13 mouse cellular contexts compared by ENCODE assay signal in genomic region chr12:56440068-56440847, GRCm38 (mm10).
DNase-seq lines count a peak whose midpoint lies in the region; ATAC-seq and TF ChIP-seq lines count a peak whose summit lies in the region.
"Had no signal": no experiment of that assay in that cellular context is flagged by ENCODE, and none has a peak within 500 bp of the region (broad histone marks: within the 10 kb centered on the region; RNA-seq: fewer than 3 reads in every experiment).

No protein-coding gene starts in this region.

- in situ Hi-C loops in CH12.LX (cut with MboI; ENCODE audit: low pct_ligation_motif_present, low pct_unique_long_range_greater_than_20kb, low sequenced_read_pairs): no loop called here

- no peak for TF ChIP-seq EP300 in CH12.LX (IDR thresholded peaks at IDR 0.05; ENCODE audit: low read length)

- H3K4me2 ChIP-seq in lung, embryonic 15.5 days: no peak overlapping the region
- peak overlapping the region; percentile 27; the same call in 1 of the 2 replicates for H3K4me2 ChIP-seq in CH12.LX (ENCODE audit: insufficient read depth, low read depth, poor library complexity, severe bottlenecking)
- H3K4me2 ChIP-seq: kidney, embryonic 15.5 days; stomach, embryonic 15.5 days had no signal

- no peak for TF ChIP-seq CTCF in CH12.LX (conservative IDR thresholded peaks at IDR 0.05 in 1 of 2, IDR thresholded peaks at IDR 0.05 in 1 of 2; ENCODE audit: low read depth in 2 of 2, low read length in 2 of 2)

- no peak for DNase-seq in lung, postnatal 36 days
- no peak for DNase-seq in CH12.LX (ENCODE audit: extremely low read depth)
- peak; percentile 21 for DNase-seq in embryonic facial prominence, embryonic 10.5 days (ENCODE audit: low spot score)
- no peak for DNase-seq in yolk sac, embryonic 10.5 days (ENCODE audit: low spot score)
- DNase-seq in cerebellum, adult 9-10 months: no peak
- DNase-seq in layer of hippocampus, adult 18-20 months (ENCODE audit: low spot score in 2 of 2): no peak
- DNase-seq: adrenal gland, postnatal 36 days; heart, adult 11 months had no signal

- H3K4me3 ChIP-seq in lung, embryonic 15.5 days: no peak overlapping the region
- no peak overlapping the region for H3K4me3 ChIP-seq in CH12.LX (replicated peaks in 1 of 3; ENCODE audit: low read depth in 2 of 3, low read length in 2 of 3, poor library complexity in 1 of 3)
- no peak overlapping the region for H3K4me3 ChIP-seq in embryonic facial prominence, embryonic 10.5 days
- H3K4me3 ChIP-seq: kidney, embryonic 15.5 days; stomach, embryonic 15.5 days had no signal

- TF ChIP-seq POLR2A in CH12.LX (IDR thresholded peaks at IDR 0.05; ENCODE audit: low read depth, low read length): no peak

- no peaks in the 10 kb centered on the region for H3K27me3 ChIP-seq in lung, embryonic 15.5 days
- no peaks in the 10 kb centered on the region for H3K27me3 ChIP-seq in CH12.LX (replicated peaks)
- peaks cover 33% of the 10 kb centered on the region for H3K27me3 ChIP-seq in embryonic facial prominence, embryonic 10.5 days (replicated peaks; ENCODE audit: low read depth, poor library complexity, severe bottlenecking)
- H3K27me3 ChIP-seq: kidney, embryonic 15.5 days; stomach, embryonic 15.5 days had no signal

- ATAC-seq in lung, embryonic 15.5 days (ENCODE audit: borderline replicate concordance, extremely low read depth, low FRiP score, low TSS enrichment): no peak
- peak; percentile 96 for ATAC-seq in megakaryocyte progenitor cell, adult 5-6 weeks (replicated peaks; ENCODE audit: poor library complexity)
- ATAC-seq: lung, postnatal 0 days had no signal

- H3K4me1 ChIP-seq in lung, embryonic 15.5 days: no peaks in the 10 kb centered on the region
- no peaks in the 10 kb centered on the region for H3K4me1 ChIP-seq in CH12.LX (ENCODE audit: control insufficient read depth in 1 of 2, insufficient read depth in 2 of 2)
- peaks cover 9% of the 10 kb centered on the region for H3K4me1 ChIP-seq in embryonic facial prominence, embryonic 10.5 days
- H3K4me1 ChIP-seq: kidney, embryonic 15.5 days; stomach, embryonic 15.5 days had no signal

- H3K9ac ChIP-seq in lung, embryonic 15.5 days: no peak overlapping the region
- no peak overlapping the region for H3K9ac ChIP-seq in CH12.LX (ENCODE audit: insufficient read depth, low read depth)
- H3K9ac ChIP-seq: kidney, embryonic 15.5 days; stomach, embryonic 15.5 days had no signal

- no peaks in the 10 kb centered on the region for H3K36me3 ChIP-seq in lung, embryonic 15.5 days
- no peaks in the 10 kb centered on the region for H3K36me3 ChIP-seq in CH12.LX (replicated peaks in 1 of 2; ENCODE audit: control insufficient read depth in 1 of 2, insufficient read depth in 1 of 2, low read length in 1 of 2)
- no peaks in the 10 kb centered on the region for H3K36me3 ChIP-seq in embryonic facial prominence, embryonic 10.5 days (replicated peaks)
- H3K36me3 ChIP-seq: kidney, embryonic 15.5 days; stomach, embryonic 15.5 days had no signal

- H3K27ac ChIP-seq in lung, embryonic 15.5 days: peak overlapping the region; percentile 60; the same call in 1 of the 2 replicates
- no peak overlapping the region for H3K27ac ChIP-seq in CH12.LX (ENCODE audit: insufficient read depth, low read depth)
- no peak overlapping the region for H3K27ac ChIP-seq in embryonic facial prominence, embryonic 10.5 days (replicated peaks)
- H3K27ac ChIP-seq: kidney, embryonic 15.5 days; stomach, embryonic 15.5 days had no signal

- WGBS in lung, embryonic 15.5 days: 58% methylated on average over 12 of the region's 12 CpGs
- 39% methylated on average over 12 of the region's 12 CpGs for WGBS in embryonic facial prominence, embryonic 10.5 days

- no peaks in the 10 kb centered on the region for H3K79me2 ChIP-seq in CH12.LX (replicated peaks; ENCODE audit: control insufficient read depth, extremely low read depth, insufficient read depth, poor library complexity, severe bottlenecking)

- no peak for TF ChIP-seq RAD21 in CH12.LX (IDR thresholded peaks at IDR 0.05; ENCODE audit: low read depth, low read length)

- no peaks in the 10 kb centered on the region for H3K9me3 ChIP-seq in lung, embryonic 15.5 days
- no peaks in the 10 kb centered on the region for H3K9me3 ChIP-seq in CH12.LX (replicated peaks; ENCODE audit: low read length)
- H3K9me3 ChIP-seq in embryonic facial prominence, embryonic 10.5 days: no peaks in the 10 kb centered on the region
- H3K9me3 ChIP-seq: kidney, embryonic 15.5 days; stomach, embryonic 15.5 days had no signal

- dilution Hi-C loops in CH12.LX (cut with MboI; ENCODE audit: extremely low pct_ligation_motif_present, extremely low pct_unique_long_range_greater_than_20kb, low sequenced_read_pairs): no loop called here

TF ChIP-seq in CH12.LX, 34 proteins besides CTCF, POLR2A, EP300 and RAD21:
- TF ChIP-seq JUND (conservative IDR thresholded peaks at IDR 0.05; ENCODE audit: low read depth, low read length) (no peak), ELF1 (IDR thresholded peaks at IDR 0.05; ENCODE audit: low read depth, low read length) (no peak), MEF2A (IDR thresholded peaks at IDR 0.05; ENCODE audit: borderline replicate concordance, low read depth, low read length) (no peak), MXI1 (IDR thresholded peaks at IDR 0.05; ENCODE audit: low read depth, low read length) (no peak)
